Mouse (Mus musculus): Measurements from ENCODE around the gene Mif4gd. TPM values are rescaled to one million over a fixed set of nuclear protein-coding genes. Genes with fewer than 3 reads are reported as not detected.

Gene Mif4gd
- total RNA-seq, 1 experiment from 2014 or later = 37.5 TPM

DNA sequence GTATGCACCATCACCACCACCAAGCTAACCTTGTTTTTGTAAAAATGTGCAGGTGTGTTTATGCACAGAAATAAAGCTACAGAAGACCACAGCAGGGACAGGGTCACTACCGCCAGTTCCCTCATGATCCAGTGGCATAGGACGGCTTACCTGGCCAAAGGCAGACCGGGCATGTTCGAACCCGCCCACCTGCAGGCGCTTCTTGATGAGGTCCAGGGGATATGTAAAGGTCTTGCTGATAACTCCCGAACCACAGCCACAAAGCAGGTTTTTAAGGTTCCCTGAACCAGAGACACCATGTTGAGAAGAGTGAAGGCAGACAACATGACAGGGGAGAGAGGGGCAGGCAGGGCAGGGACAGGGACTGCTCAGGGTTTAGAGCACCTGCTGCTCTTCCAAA, 3.6 kb upstream of the Mif4gd start:
- no peak for ATAC-seq (replicated peaks; ENCODE audit: insufficient number of reproducible peaks, low FRiP score, low TSS enrichment, poor library complexity, severe bottlenecking)

DNA sequence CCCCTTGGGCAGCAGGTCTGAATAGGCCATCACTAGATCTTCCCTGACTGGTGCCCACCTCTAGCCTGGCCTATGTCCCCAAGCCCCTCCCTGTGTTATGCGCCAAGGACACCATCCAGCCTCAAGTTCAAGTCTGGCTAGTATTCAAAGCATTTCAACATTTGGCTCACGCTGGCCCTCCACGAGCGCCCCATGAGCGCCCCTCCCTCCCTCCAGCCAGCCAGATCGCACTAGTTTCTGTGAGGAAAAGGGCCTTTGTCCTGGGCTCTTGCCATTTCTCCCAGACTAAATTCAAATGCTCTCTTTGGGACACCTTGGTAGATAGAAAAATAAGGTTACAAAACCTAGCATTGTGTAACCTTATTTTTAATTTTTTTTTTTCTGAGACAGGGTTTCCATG, 3.1 kb upstream of the Mif4gd start:
- no peak for ATAC-seq (replicated peaks; ENCODE audit: insufficient number of reproducible peaks, low FRiP score, low TSS enrichment, poor library complexity, severe bottlenecking)

DNA sequence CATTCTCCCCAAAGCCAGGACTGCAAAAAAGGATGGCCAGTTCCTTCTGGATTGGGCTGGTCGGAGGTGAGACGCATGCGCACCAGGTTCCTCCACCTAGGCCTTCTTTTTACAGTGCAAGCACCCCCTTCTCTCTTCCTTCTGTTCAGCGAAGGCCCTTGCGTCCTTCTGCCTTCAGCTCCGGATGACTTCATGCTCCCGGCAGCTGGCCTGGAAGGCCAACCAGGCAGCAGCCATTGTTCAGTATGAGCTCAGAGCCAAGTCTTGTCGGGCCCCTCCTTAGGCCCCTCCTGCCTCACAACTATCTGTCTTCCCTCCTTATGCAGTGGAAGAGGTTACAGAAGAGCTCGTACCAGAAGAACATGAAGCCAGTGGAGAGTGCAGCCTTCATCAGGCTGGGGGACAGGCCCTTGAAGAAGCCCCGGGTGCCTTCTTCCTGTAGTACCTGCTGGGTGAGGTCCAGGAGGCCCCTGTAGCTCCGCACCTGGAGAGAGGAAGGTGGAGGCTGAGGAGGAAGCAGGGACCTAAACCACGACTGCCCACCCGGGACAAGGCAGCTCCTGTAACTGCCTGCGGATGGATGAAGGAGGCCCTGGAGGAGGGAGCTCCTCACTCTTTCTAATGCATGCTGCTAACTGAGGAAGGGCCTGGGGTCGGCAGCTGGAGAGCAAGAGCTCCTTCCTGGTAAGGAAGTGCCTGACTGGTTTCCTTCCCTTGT, 2.5 kb upstream of the Mif4gd start:
- no peak for ATAC-seq (replicated peaks; ENCODE audit: insufficient number of reproducible peaks, low FRiP score, low TSS enrichment, poor library complexity, severe bottlenecking)

DNA sequence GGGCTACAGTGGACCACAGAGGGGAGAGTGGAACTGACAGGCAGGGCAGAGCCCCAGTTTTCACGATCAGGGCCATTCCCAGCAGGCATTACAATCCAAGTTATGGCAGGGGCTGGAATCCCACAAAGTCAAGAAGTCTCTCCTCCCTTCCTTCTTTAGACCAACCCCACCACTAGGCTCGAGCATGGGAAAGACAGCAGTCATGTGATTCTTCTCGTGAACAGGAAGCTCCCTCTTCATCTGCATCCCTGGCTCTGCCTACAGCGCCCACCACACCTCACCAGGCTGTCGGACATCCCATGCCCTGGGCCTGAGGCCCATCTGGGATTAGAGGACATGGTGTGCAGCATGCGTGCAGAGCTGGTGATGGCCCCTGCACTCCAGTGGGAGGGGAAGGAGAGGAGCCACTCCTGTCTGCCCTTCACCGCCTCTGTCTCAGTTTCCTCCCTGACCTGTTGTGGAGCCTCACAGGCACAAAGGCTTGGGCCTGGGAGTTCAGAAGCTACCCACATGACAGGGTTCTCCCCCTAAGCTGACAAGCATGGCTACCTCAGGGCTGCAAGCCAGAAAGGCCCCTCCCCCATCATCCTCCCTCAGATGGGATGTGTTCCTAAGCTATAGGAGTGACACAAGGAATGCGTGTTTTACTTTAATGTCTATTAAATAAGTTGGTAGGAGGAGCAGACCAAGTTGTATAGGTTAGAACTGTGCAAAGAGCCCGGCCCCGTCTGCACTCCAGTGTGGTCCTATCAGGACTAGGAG, 1.8 kb upstream of the Mif4gd start:
- ATAC-seq (replicated peaks; ENCODE audit: insufficient number of reproducible peaks, low FRiP score, low TSS enrichment, poor library complexity, severe bottlenecking) = no peak

DNA sequence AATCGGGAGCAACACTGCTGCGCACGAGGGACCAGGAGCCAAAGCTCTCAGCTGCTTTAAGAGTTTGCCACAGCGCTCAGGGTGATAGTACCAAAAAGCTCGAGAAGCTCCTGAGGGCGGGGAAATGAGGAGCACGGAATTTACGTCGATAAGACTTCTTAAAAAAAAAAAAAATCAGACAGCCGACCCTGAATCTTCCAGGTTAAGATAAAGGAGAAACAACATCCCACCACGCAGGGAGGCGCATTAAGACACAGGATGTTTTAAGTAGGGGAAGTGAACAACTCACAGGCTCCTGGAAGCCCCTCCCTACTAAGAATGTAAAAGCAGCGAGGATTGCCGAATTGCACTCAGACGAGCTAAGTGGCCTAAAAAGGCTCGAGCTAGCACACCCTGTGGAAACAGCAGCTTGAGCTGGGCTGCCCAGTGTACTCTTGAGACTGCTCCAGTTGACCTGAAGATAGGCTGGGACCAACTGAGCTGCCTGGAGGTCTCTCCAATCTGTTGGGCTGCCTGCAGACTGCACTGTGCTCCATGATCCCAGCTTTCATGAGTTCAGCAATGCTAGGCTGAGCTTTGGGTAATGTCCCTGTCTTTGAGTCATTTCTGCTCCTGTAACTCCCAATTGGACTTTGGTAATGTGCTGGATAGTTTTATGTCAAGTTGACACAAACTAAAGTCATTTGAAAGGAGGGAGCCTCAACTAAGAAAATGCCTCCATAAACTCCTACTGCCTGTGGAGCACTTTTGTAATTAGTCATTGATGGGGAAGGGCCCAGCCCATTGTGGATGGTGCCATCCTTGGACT, 573 bp upstream of the Mif4gd start:
- ATAC-seq (replicated peaks; ENCODE audit: insufficient number of reproducible peaks, low FRiP score, low TSS enrichment, poor library complexity, severe bottlenecking) = peak; percentile 44

DNA sequence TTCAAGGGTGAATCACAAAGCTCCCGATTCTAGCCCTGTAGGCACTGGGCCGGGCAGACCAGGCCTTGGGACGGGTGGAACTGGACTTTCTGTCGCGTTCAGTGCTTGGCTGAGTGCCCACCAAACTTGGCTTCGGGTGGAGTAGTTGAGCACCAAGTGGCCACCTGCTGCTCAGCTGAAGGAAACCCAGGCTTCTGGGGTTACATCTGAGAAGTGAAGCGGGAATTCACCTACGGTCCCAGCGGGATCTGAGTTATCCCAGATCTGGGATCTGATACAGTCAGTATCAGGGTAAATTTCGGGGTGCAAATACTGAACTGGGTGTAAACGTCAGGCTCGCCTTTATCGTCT, 735 bp downstream of the Mif4gd start:
- no peak for ATAC-seq (replicated peaks; ENCODE audit: insufficient number of reproducible peaks, low FRiP score, low TSS enrichment, poor library complexity, severe bottlenecking)

DNA sequence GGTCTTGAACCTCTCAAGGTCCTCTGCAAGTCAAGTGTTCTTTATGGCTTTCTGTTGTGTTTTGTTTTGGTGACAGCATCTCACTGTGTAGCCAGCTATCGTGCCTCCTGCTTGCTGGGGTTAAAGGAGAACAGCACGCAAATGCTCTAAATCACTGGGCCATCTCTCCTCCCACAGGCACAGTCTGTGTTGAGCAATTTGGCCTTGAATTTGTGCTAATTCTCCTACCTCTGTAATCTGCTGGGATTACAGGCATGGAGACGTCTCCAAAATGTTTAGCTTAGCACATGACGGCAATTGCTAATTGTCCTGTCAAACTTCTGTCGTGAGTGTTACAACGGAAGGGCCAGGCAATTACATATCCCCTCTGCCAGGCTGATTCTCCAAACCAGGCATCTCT, 1.6 kb downstream of the Mif4gd start:
- no peak for ATAC-seq (replicated peaks; ENCODE audit: insufficient number of reproducible peaks, low FRiP score, low TSS enrichment, poor library complexity, severe bottlenecking)

DNA sequence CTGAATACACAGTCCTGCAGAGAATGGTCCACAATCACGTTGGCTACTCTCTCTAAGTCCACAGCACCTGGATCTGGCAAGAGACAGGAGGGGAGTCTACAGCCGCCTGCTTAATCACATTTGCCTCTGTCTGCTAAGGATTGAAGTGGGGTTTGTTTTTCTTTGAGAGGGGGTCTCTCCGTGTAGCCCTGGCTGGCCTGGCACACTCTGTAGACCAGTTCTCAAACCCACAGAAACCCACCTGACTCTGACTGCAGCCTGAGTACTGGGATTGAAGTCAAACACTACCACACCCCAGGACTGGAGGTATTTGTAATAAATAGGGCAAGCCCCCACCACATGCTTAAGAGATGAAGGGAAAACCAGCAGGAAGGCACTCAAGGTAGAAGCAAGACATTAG, 3.2 kb downstream of the Mif4gd start:
- no peak for ATAC-seq (replicated peaks; ENCODE audit: insufficient number of reproducible peaks, low FRiP score, low TSS enrichment, poor library complexity, severe bottlenecking)

DNA sequence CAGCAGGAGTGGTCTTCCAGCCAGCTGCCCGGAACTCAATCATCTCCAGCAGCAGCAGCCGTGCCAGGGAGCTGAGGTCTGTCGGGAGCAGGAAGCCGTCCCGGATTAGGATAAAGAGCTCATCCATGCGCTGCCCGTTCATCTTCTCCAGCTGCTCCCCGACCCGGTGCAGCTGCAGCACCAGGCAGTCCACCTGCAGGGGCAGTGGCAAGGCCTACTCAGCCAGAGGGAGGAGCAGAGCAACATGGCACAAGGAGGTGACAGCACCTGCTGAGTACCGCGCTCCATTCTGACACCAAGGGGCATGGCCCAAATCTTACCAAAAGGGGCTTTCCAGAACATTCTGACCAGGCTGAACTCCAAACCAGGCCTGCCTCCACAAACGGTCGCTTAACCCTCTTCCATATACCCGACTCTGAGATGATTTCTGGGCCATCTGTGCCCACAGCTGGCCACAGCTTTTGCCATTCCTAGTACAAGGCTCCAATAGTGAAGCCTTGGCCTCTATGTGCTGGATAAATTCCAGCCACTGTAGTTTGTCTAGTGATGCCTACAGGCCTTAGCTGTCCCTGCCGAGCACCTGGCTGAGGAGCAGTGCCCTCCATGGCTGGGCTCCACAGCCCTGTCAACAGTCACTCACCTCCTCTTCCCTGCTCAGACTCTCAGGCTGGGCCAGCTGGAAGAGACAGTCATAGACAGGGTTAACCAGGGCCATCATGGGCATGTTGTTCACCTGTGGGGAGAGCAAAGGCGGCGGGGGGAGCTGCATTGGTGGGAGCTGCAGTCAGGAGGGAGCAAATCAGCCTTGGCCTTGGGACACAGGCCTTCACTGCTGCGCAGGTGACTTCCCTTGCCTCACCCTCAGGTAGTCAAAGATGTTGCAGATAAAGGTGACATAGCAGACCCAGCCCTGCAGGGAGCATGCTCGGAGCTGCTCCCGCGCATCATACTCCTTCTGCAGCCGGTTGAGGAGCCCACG, 4.1 kb downstream of the Mif4gd start:
- ATAC-seq (replicated peaks; ENCODE audit: insufficient number of reproducible peaks, low FRiP score, low TSS enrichment, poor library complexity, severe bottlenecking) = no peak

DNA sequence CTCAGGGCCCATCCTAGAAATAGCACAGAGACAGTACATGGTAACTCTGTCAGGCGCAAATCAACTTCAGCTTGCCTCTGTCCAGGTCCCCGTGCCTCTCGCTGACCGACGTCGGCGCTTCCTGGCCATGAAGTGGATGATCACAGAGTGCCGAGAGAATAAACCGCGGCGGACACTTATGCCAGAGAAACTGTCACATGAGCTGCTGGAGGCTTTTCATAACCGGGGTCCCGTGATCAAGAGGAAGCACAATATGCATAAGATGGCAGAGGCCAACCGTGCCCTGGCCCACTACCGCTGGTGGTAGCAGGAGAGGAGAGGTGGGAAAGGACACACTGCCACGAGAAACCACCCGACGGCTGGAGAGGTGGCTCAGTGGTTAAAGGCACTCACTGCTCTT, 6.0 kb downstream of the Mif4gd start:
- ATAC-seq (replicated peaks; ENCODE audit: insufficient number of reproducible peaks, low FRiP score, low TSS enrichment, poor library complexity, severe bottlenecking) = no peak

DNA sequence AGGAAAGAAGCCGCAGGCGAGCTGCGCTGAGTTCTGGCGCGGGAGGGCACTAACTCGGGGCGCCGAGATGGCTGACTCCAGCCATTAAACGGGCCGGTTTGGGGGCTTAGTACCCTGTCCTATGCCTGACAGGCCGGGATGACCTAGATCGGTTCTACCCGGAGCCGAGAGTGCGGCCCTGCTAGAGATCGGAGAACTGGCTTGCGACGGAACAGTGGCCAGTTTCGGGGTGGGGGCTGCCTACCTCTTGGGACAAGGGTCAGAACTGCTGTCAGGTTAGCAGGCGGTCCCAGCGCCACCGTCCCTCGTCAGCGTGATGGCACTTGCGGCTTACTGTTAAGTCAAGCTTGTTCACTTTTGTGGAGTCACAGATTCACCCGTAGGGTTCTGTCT, 8.5 kb downstream of the Mif4gd start:
- ATAC-seq (replicated peaks; ENCODE audit: insufficient number of reproducible peaks, low FRiP score, low TSS enrichment, poor library complexity, severe bottlenecking) = 0 out of 2 replicates have a peak, but pooled peaks have one; percentile 6

DNA sequence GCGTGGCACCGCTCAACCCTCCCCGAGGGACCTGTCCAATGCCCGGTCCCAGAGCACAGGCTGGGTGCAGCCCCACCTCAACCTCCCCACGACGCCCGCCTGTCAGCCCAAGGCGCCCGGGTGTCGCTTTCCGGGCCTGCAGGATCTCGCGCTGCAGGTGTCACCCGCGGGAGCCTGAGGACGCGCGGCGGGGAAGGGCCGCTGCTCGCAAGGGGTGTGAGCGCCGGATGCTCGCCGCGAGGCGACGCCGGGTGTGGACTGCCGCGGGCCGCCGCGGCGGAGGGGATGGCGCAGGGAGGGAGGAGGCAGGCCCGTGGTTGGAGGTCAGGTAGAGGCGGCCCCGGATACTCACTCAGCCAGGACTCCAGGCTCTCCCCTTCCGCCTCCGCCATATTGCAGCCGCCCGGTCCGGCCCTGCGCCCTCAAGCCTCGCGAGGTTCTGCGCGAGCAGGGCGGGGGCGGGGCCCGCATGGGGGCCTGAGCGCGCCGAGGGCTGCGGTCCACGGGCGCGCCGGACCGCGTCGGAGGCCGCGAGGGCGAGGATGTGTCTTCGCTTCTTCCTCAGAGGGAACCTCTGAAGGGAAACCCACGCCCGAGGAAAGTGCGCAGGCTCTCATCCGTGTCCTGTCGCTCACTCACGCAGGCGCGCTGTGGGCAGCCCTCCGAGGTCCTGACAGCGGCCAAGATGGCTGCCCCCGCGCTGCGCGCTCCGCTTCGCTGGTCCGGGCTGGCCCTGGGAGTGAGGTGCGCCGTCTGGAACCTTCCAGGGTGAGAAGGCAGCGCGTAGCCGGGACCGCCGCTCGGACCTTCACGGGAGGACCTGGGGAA, 9.1 kb downstream of the Mif4gd start, which contains the start of the genes Mrps7 and Gga3:
Gene Mrps7, plus strand, starts transcription at position 450 of the 828 bp plus-strand sequence.
Gene Gga3, minus strand, starts transcription at position 576 of the 828 bp plus-strand sequence.
- peak; percentile 86 for ATAC-seq (replicated peaks; ENCODE audit: insufficient number of reproducible peaks, low FRiP score, low TSS enrichment, poor library complexity, severe bottlenecking)

DNA sequence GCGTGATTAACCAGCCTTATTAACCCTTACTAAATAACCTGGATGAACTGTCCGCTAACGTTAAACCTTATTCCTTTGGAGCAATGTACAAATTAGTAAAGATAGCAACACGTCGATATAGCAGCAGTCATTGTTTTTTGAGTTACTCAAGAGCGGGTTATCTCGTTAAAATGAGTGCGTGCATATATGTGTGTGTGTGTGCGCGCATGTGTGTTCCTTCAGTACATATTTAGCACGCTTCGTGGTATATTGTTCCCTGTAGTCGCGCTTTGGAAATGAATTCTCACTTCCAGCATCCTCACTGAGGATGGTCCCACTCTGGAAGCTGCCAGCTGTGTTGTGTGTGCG, 9.7 kb downstream of the Mif4gd start:
- ATAC-seq (replicated peaks; ENCODE audit: insufficient number of reproducible peaks, low FRiP score, low TSS enrichment, poor library complexity, severe bottlenecking) = no peak

DNA sequence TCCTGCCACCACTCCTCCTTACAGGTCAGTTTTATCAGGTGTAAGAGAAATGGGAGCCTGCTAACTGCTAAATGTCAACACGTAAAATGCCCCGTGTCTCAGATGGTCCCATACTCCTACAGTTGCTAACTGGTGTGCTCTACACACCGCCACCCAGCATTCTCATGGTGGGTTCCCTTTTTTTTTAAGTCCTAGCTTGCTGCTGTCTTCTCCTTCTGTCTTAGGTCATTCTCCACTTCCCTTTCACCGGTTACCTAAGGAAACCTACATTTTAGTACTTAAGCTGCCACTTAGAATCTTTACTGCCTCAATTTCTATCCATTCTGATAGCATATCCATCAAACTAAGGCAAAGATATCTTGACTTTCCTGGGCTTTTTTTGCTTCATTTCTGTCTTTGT, 11.6 kb downstream of the Mif4gd start:
- no peak for ATAC-seq (replicated peaks; ENCODE audit: insufficient number of reproducible peaks, low FRiP score, low TSS enrichment, poor library complexity, severe bottlenecking)

DNA sequence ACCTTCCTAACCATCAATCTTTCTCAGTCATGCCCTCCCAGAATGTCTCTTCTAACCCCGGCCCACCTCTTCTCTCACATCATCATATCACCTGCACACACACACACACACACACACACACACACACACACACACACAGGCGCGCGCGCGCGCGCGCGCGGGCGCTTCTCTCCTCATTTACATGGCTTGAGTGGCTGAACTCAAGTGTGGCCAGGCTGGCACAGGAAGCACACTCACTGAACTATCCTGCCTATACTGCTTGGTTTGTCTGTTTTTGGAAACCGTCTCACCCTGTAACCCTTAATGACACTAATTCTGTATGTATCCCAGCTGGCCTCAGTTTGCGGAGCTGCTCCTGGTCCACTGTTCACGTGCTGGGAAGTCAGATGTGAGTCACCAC, 12.0 kb downstream of the Mif4gd start:
- no peak for ATAC-seq (replicated peaks; ENCODE audit: insufficient number of reproducible peaks, low FRiP score, low TSS enrichment, poor library complexity, severe bottlenecking)

DNA sequence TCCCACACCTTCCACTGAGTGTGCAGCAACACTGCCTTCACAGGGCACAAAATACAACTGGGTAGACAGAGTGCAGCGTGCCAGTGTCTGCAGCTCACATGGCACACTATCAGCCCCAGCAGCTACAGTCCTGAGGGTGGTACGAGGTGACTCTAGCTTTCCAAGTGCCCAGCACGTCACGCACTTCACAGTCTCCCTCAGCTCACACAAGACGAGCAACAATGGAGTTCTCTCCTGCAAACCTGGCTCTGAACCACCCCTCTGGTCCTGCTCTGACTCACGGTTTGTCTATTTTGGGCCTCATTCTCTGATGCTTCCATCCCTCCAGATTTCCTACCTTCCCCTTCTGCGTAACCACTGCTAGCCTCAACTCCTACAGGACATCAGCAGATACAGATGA, 13.0 kb downstream of the Mif4gd start:
- ATAC-seq (replicated peaks; ENCODE audit: insufficient number of reproducible peaks, low FRiP score, low TSS enrichment, poor library complexity, severe bottlenecking) = no peak

DNA sequence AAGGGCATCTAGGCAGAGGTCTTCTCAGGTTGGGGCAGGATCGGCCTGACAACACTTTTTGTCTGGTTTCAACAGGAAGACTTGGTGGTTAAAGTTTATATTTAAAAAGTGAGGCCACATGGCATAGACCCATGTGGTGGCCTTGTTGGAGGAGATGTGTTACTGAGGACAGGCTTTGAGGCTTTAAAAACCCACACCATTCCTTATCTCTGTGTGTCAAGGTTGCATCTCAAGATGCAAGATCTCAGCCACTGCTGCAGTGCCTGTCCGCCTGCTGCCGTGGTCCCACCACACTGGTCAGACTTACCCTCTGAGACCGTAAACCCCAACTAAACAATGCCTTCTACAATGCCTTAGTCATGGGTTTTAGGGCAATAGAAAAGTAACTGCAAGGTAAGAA, 14.5 kb downstream of the Mif4gd start:
- ATAC-seq (replicated peaks; ENCODE audit: insufficient number of reproducible peaks, low FRiP score, low TSS enrichment, poor library complexity, severe bottlenecking) = no peak

DNA sequence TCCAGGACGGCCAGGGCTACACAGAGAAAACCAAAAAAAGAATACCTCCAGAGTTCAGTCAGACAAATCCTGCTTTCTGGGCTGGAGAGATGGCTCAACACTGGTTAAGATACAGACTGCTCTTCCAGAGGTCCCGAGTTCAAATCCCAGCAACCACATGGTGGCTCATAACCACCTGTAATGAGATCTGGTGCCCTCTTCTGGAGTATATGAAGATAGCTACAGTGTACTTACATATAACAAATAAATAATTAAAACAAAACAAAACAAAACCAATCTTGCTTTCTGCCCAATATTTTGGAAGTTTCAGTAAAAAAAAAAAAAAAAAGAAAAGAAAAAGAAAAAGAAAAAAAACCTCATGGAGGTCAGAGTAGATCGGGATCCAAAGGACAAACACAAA, 17.6 kb downstream of the Mif4gd start:
- no peak for ATAC-seq (replicated peaks; ENCODE audit: insufficient number of reproducible peaks, low FRiP score, low TSS enrichment, poor library complexity, severe bottlenecking)
